Mouse (Mus musculus) CD8-positive naive resting alpha-beta T cell, adult 2 months (primary cell): Measurements from ENCODE around the gene Exog.

Experiments
- DNase-seq, 2 experiments: peaks; one replicate each; pipeline ENCODE4 v3.0.0; 2022; ENCODE audit warnings: low read depth in 2 of 2, low spot score in 2 of 2

Gene Exog

GRCm38 (mm10) chr9:119444738-119445429 lies at the start of gene Exog:
Exog (plus strand) TSS chr9:119444943.
- peak; percentile 89 for DNase-seq

- no peak for DNase-seq
These were observed 43.4 kb upstream of the Exog start for GRCm38 (mm10) chr9:119401351-119401750.

- peak; percentile 45 to 53 for DNase-seq
These were observed 42.9 kb upstream of the Exog start, which contains the start of gene Acvr2b for GRCm38 (mm10) chr9:119401801-119402214. Acvr2b (plus strand) TSS chr9:119402118.

- DNase-seq: peak in 1 of 2 experiments; percentile 3
These were observed 42.2 kb upstream of the Exog start for GRCm38 (mm10) chr9:119402253-119403235.

GRCm38 (mm10) chr9:119403236-119403641 lies 41.5 kb upstream of the Exog start:
- DNase-seq: no peak

- DNase-seq: peak in 1 of 2 experiments; percentile 7
These were observed 40.7 kb upstream of the Exog start for GRCm38 (mm10) chr9:119404090-119404489.

GRCm38 (mm10) chr9:119407884-119408283 lies 36.9 kb upstream of the Exog start:
- no peak for DNase-seq

GRCm38 (mm10) chr9:119408898-119409664 lies 35.7 kb upstream of the Exog start:
- no peak for DNase-seq

- no peak for DNase-seq
These were observed 34.9 kb upstream of the Exog start for GRCm38 (mm10) chr9:119409864-119410263.

- no peak for DNase-seq
These were observed 26.7 kb upstream of the Exog start for GRCm38 (mm10) chr9:119418025-119418424.

GRCm38 (mm10) chr9:119419852-119420438 lies 24.8 kb upstream of the Exog start:
- no peak for DNase-seq

- DNase-seq: no peak
These were observed 19.3 kb upstream of the Exog start for GRCm38 (mm10) chr9:119425217-119425975.

GRCm38 (mm10) chr9:119425976-119426415 lies 18.7 kb upstream of the Exog start:
- no peak for DNase-seq

- no peak for DNase-seq
These were observed 18.3 kb upstream of the Exog start for GRCm38 (mm10) chr9:119426483-119426882.

GRCm38 (mm10) chr9:119430311-119430710 lies 14.4 kb upstream of the Exog start:
- DNase-seq: peak in 1 of 2 experiments; percentile 19

- DNase-seq: no peak
These were observed 8.9 kb upstream of the Exog start for GRCm38 (mm10) chr9:119435855-119436254.

GRCm38 (mm10) chr9:119438065-119438464 lies 6.7 kb upstream of the Exog start:
- no peak for DNase-seq

GRCm38 (mm10) chr9:119438498-119439000 lies 6.2 kb upstream of the Exog start:
- no peak for DNase-seq

- no peak for DNase-seq
These were observed 994 bp downstream of the Exog start for GRCm38 (mm10) chr9:119445737-119446136.

GRCm38 (mm10) chr9:119455967-119456366 lies 11.2 kb downstream of the Exog start:
- no peak for DNase-seq
